12 mouse cellular contexts compared by ENCODE assay signal in genomic region chr8:114879678-114880077, GRCm38 (mm10).
DNase-seq lines count a peak whose midpoint lies in the region; ATAC-seq and TF ChIP-seq lines count a peak whose summit lies in the region.
"Had no signal": no experiment of that assay in that cellular context is flagged by ENCODE, and none has a peak within 500 bp of the region (broad histone marks: within the 10 kb centered on the region; RNA-seq: fewer than 3 reads in every experiment).

No protein-coding gene starts in this region.

- no peak for TF ChIP-seq POLR2A in spleen, adult 2 months (IDR thresholded peaks at IDR 0.05; ENCODE audit: low read depth, low read length)

- DNase-seq in CD4-positive helper T cell, adult 2 months (ENCODE audit: low read depth, low spot score): peak; percentile 77
- peak; percentile 81 for DNase-seq in T-cell, adult 2 months (ENCODE audit: low spot score)
- no peak for DNase-seq in limb, embryonic 10.5 days (ENCODE audit: low spot score)
- DNase-seq in spleen, adult 2 months (ENCODE audit: low read depth in 1 of 2, low spot score in 2 of 2): peak in 1 of 2 experiments; percentile 32
- DNase-seq in layer of hippocampus, adult 9-11 months: no peak
- no peak for DNase-seq in cerebellum, adult 11 months
- DNase-seq in forebrain, embryonic 11.5 days (ENCODE audit: low spot score): no peak
- DNase-seq: right cerebral cortex, postnatal 14 days had no signal

- H3K9me3 ChIP-seq in limb, embryonic 10.5 days (replicated peaks): no peaks in the 10 kb centered on the region
- no peaks in the 10 kb centered on the region for H3K9me3 ChIP-seq in forebrain, embryonic 11.5 days (ENCODE audit: control insufficient read depth, low read length)
- H3K9me3 ChIP-seq: embryonic facial prominence, embryonic 12.5 days; hindbrain, embryonic 12.5 days had no signal

- peaks cover 43% of the 10 kb centered on the region for H3K27me3 ChIP-seq in limb, embryonic 10.5 days (ENCODE audit: low read depth, poor library complexity, severe bottlenecking)
- no peaks in the 10 kb centered on the region for H3K27me3 ChIP-seq in spleen, adult 2 months (ENCODE audit: control insufficient read depth, insufficient read depth, low read length)
- no peaks in the 10 kb centered on the region for H3K27me3 ChIP-seq in forebrain, embryonic 11.5 days (ENCODE audit: control insufficient read depth, insufficient read depth, low read length)

- no peaks in the 10 kb centered on the region for H3K36me3 ChIP-seq in limb, embryonic 10.5 days
- H3K36me3 ChIP-seq in spleen, adult 2 months (ENCODE audit: control insufficient read depth, insufficient read depth, low read length): no peaks in the 10 kb centered on the region
- H3K36me3 ChIP-seq in forebrain, embryonic 11.5 days (ENCODE audit: control insufficient read depth, insufficient read depth, low read length): no peaks in the 10 kb centered on the region
- H3K36me3 ChIP-seq: embryonic facial prominence, embryonic 12.5 days; hindbrain, embryonic 12.5 days had no signal

- H3K4me1 ChIP-seq in limb, embryonic 10.5 days: peaks cover 43% of the 10 kb centered on the region
- peaks cover 34% of the 10 kb centered on the region for H3K4me1 ChIP-seq in spleen, adult 2 months (ENCODE audit: control insufficient read depth, insufficient read depth, insufficient read length)
- H3K4me1 ChIP-seq in forebrain, embryonic 11.5 days (replicated peaks; ENCODE audit: control insufficient read depth, insufficient read depth, low read length): peaks cover 9% of the 10 kb centered on the region; the same call in 1 of the 2 replicates

- 84% methylated on average over 2 of the region's 2 CpGs for WGBS in limb, embryonic 10.5 days
- WGBS in spleen, adult 2 months: 2% methylated on average over 2 of the region's 2 CpGs
- WGBS in forebrain, embryonic 11.5 days: 79% methylated on average over 2 of the region's 2 CpGs

- H3K27ac ChIP-seq in limb, embryonic 10.5 days: peak overlapping the region; percentile 1; the same call in 1 of the 2 replicates
- peak overlapping the region; percentile 91 for H3K27ac ChIP-seq in spleen, adult 2 months (ENCODE audit: insufficient read depth, low read length)
- no peak overlapping the region for H3K27ac ChIP-seq in forebrain, embryonic 11.5 days (ENCODE audit: low read depth, low read length)
- H3K27ac ChIP-seq: embryonic facial prominence, embryonic 12.5 days; hindbrain, embryonic 12.5 days had no signal

- ATAC-seq in cerebellum, adult (ENCODE audit: insufficient number of reproducible peaks, low FRiP score, low TSS enrichment): no peak
- no peak for ATAC-seq in forebrain, embryonic 11.5 days (replicated peaks; ENCODE audit: low FRiP score)

- no peak overlapping the region for H3K9ac ChIP-seq in forebrain, embryonic 11.5 days (ENCODE audit: low read length)
- H3K9ac ChIP-seq: embryonic facial prominence, embryonic 12.5 days; hindbrain, embryonic 12.5 days had no signal

- no peak for TF ChIP-seq CTCF in spleen, adult 2 months (IDR thresholded peaks at IDR 0.05; ENCODE audit: extremely low read depth, insufficient read depth, insufficient read length, insufficient replicate concordance)

- H3K4me3 ChIP-seq in limb, embryonic 10.5 days: no peak overlapping the region
- no peak overlapping the region for H3K4me3 ChIP-seq in spleen, adult 2 months (ENCODE audit: extremely low read depth, insufficient read depth, insufficient read length)
- no peak overlapping the region for H3K4me3 ChIP-seq in forebrain, embryonic 11.5 days (ENCODE audit: low read depth, low read length)
- H3K4me3 ChIP-seq: embryonic facial prominence, embryonic 12.5 days; hindbrain, embryonic 12.5 days; myocyte had no signal

- H3K4me2 ChIP-seq in forebrain, embryonic 11.5 days (ENCODE audit: low read depth, low read length, severe bottlenecking): no peak overlapping the region
- H3K4me2 ChIP-seq: embryonic facial prominence, embryonic 12.5 days; hindbrain, embryonic 12.5 days had no signal

Comparison
In these comparisons a context has a peak if more than half of its experiments do, and no peak if none do; other contexts are left out.
1. DNase-seq: peak in CD4-positive helper T cell, adult 2 months (single experiment) and T-cell, adult 2 months (single experiment); none in limb, embryonic 10.5 days (single experiment), layer of hippocampus, adult 9-11 months (single experiment), cerebellum, adult 11 months (single experiment) and forebrain, embryonic 11.5 days (single experiment).